Mouse (Mus musculus): ENCODE data around the gene Tmem45b. TPM values are rescaled to one million over a fixed set of nuclear protein-coding genes. Genes with fewer than 3 reads are reported as not detected.
"Not testable (repeated sequence)": the region's sequence is repeated elsewhere in the genome, so short reads cannot be mapped to it uniquely, and the experiment has no call there.

Tmem45b gene
- not detected for total RNA-seq (2021)

DNA sequence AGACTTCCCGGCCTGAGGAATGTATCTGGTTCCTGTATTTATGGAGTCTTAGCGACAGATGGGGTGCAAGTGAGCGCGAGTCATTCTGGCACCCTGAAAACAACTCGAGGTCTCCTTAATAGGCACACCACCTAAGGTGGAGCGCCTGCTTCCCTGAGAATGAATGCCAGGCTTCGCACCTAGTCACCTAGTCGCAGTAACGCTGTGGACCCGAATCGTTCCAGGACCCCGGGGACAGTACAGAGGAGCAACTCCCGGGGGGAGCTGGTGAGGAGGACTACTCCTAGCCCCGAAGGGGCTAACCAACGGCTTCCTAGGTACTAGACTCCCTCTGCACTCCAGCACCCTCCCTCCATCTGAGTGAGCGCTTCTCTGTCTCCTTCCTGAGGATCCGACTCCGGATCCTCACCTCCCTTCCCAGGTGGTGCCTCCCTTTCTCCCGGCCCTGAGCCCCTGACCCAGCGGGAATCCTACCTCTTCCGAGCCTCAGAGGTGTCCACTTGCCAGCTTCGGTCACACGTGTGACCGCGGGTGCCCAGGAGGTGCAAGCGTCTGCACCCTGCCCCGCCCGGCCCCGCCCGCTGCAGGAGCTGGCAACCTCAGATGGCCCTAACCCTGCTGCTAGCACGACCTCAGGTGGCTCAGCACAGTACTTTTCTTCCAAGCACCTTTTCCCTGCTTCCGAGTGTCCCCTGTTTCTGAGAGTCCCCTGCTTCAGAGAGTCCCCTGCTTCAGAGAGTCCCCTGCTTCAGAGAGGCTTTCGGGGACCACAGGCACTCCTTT is at the start of gene Tmem45b:
Tmem45b (minus strand) TSS at position 771 of the 783 bp plus-strand sequence.
- no peak for DNase-seq

DNA sequence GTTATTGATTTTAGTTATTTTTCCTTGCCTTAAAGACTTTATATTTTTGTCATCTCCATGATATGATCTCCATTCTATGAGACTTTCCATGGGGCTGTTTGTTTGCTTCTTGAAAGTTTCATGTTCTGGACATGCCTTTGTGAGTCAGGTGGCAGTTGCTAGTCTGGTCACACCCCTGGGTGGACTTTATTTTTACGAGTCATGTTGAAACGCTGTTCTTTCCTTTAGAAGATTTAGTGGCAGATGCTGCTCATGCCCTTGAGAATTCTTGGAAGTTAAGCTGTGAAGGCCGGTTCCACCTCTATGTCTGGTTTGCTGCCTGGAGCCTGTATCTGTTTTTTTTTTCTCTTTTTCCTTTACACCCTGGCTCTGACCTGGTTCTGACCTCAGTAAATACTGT is 43.9 kb upstream of the Tmem45b start:
- DNase-seq: no peak

- not testable (repeated sequence) for DNase-seq
Measured at GRCm38 (mm10) chr9:31501221-31501620, 37.0 kb upstream of the Tmem45b start.

DNA sequence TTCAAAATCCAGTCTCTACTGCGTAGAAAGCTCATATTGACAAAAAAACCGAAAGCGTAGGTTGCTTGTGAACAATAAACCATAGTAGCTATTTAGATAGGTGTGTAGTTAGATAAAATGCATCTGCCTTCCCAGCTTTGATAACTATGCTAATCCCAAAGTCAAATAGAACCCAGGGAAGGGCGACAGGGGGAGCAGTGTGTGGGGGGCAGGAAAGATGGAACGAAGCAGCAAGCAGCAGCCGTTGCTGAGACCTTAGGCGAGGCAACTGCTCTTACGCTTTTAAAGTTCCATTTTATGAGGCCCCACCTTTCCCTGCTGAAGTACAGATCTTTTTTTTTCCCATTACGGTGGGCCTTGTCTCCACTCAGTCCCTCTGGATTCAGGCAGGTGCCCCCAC is 1.1 kb downstream of the Tmem45b start:
- DNase-seq: no peak

DNA sequence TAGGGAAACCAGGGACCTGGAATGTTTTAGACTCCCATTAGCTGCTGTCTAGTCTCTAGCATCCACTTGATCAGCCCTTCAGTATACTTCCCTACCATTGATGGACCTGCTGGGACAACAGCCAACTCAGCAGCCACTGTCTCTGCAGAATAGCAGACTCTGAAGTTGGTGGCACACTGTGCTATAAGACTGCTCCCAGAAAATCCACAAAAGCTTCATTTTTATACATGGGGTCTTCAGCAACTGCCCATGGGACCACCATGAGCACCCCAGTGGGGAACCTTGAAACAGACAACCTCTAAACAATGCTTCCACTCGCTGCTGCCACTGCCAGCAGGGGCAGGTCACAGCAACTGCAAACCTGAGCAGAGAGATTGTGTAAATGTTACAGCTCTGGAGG is 9.9 kb downstream of the Tmem45b start:
- no peak for DNase-seq

DNA sequence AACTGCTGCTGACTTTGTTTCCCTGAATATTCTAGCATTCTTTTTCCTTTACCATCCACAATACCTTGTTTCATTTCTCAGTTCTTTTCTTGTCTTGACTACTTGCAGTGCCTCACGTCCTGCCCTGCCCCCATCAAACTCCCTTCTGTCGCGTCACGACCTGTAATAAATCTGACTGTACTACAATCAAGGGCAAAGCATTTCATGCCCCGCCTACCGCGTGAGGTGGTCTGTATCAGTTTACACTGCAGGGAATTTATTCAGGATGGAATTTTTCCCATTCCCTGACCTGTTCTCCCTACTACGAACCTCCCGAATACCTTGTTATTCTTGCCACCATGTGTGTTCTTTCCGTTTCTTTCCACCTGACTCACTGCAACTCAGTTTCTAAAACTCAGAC is 12.1 kb downstream of the Tmem45b start:
- DNase-seq: no peak

GRCm38 (mm10) chr9:31449145-31449772 is 15.0 kb downstream of the Tmem45b start:
- no peak for DNase-seq

DNA sequence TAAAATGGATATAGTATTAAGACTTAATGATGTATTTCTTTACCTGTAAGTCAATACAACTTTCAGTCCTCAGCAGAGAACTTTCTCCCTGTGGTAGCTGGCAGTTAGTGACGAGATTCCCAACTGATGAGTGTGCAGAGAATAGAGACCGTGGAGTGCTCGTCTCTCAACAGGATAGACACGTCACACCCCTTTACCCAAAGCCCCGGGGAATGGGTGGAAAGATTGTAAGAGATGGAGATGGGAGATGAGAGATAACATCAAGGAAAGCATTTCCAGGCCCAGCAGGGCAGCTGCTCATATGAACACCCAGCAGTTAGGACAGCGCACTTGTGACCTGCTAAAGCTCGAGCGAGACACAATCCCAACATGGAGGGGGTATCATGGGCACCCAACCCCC is 20.0 kb downstream of the Tmem45b start:
- DNase-seq: no peak

DNA sequence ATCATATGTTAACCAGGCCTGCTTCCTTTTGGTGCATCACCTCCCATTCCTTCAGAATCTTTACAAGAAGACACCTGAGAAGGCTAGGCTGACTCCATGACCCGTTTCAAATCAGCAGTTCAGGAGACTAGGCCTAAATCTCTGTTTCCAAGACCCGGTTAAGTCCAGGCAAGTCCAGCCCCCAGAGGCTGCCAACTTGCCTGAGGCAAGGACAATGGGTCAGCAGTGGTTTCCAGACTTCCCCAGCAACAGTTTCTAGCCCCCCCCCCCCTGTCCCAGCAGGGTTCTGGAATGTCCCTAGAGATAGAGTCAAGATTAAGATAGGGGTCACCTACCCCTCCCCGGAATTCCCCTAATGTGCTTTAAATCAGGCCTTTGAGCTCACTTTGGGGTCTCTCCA is 22.8 kb downstream of the Tmem45b start:
- DNase-seq: no peak

GRCm38 (mm10) chr9:31440366-31440765 is 23.9 kb downstream of the Tmem45b start:
- no peak for DNase-seq

DNA sequence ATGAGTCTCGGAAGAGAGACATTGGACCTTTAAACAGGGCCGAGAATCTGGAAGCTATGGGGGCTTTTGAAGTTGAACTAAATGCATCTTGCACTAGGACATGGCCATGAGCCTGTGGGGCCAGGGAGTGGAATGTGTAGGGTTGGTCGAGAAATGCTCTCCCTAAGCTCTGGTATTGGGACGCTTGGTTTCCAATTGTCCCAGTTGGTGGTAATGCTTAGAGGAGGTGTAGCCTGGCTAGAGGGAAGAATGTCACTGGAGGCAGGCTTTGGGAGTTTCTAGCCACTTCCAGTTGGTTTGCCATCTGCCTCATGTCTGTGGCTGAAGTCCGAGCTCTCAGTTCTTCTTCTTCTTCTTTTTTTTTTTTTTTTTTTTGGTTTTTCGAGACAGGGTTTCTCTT is 24.9 kb downstream of the Tmem45b start:
- no peak for DNase-seq

- DNase-seq: no peak
Measured at GRCm38 (mm10) chr9:31438834-31439233, 25.4 kb downstream of the Tmem45b start.

GRCm38 (mm10) chr9:31437861-31438260 is 26.4 kb downstream of the Tmem45b start:
- DNase-seq: no peak

DNA sequence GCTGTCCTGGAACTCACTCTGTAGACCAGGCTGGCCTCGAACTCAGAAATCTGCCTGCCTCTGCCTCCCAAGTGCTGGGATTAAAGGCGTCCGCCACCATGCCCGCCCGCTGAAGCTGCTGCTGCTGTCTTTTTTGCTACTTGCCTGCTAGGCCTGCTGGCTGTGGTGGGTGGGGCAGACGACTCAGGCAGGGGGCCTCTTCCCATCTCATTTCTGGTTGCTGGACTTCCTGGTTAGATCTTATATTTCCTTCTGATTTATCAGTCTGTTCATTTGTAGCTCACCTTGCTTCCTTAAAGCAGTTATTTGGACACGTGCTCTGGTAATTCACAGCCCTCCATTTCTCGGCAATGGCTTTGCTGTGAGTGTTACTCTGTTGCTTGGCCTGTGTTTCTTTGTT is 28.8 kb downstream of the Tmem45b start:
- no peak for DNase-seq

GRCm38 (mm10) chr9:31433431-31433830 is 30.8 kb downstream of the Tmem45b start:
- DNase-seq: no peak

- no peak for DNase-seq
Measured at GRCm38 (mm10) chr9:31432336-31432975, 31.8 kb downstream of the Tmem45b start.

GRCm38 (mm10) chr9:31431751-31432150 is 32.5 kb downstream of the Tmem45b start:
- no peak for DNase-seq

GRCm38 (mm10) chr9:31430011-31430410 is 34.3 kb downstream of the Tmem45b start:
- DNase-seq: no peak

- no peak for DNase-seq
Measured at GRCm38 (mm10) chr9:31428971-31429370, 35.3 kb downstream of the Tmem45b start.

- DNase-seq: no peak
Measured at GRCm38 (mm10) chr9:31422143-31422542, 42.1 kb downstream of the Tmem45b start.

DNA sequence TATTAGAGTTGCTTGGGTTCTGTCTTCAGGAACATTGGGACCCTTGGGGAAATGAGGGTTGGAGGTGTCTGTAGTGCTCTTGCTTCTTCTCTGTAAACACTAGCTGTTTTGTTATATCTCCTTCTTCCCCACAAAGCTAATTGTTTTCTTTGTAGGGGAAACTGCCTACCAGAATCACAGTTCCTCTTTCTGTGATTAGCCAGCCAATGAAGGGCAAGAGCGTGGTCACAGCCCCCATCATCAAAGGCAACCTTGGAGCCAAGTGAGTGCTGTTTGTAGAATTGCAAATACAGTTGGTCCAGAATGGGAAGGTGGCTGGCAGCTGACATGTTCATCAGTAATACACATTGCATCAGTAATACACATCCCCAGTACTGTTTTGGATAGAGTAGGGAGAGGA is 45.4 kb downstream of the Tmem45b start:
- no peak for DNase-seq

GRCm38 (mm10) chr9:31412165-31412564 is 52.1 kb downstream of the Tmem45b start:
- no peak for DNase-seq

GRCm38 (mm10) chr9:31405217-31405616 is 59.0 kb downstream of the Tmem45b start:
- no peak for DNase-seq

GRCm38 (mm10) chr9:31404311-31404710 is 60.0 kb downstream of the Tmem45b start:
- no peak for DNase-seq

All from layer of hippocampus, postnatal 36 days (tissue).